Mouse (Mus musculus): ENCODE data around the gene Zfp39. TPM values are rescaled to one million over a fixed set of nuclear protein-coding genes. Genes with fewer than 3 reads are reported as not detected.

The Zfp39 gene
- polyA plus RNA-seq, 1 experiment = 5.4 TPM

- TF ChIP-seq POLR2A (IDR thresholded peaks at IDR 0.05; ENCODE audit: borderline replicate concordance, insufficient read depth, low read length) (no peak), CTCF (IDR thresholded peaks at IDR 0.05; ENCODE audit: borderline replicate concordance, insufficient read depth, low read depth, low read length) (no peak)
- WGBS = 91% methylated on average over 3 of the region's 3 CpGs
- Histone ChIP-seq H3K27ac (ENCODE audit: insufficient read depth, low read length) (no peak overlapping the region), H3K4me1 (ENCODE audit: control insufficient read depth, insufficient read depth, low read length) (no peaks in the 10 kb centered on the region; the same call in 1 of the 2 replicates), H3K4me3 (replicated peaks; ENCODE audit: insufficient read depth, low read depth, low read length) (no peak overlapping the region), H3K27me3 (ENCODE audit: control insufficient read depth, insufficient read depth, low read length) (no peaks in the 10 kb centered on the region)
- DNase-seq = no peak
Measured at GRCm38 (mm10) chr11:58930254-58930653, 26.2 kb upstream of the Zfp39 start.

- no peak overlapping the region for H3K4me3 ChIP-seq (replicated peaks; ENCODE audit: insufficient read depth, low read depth, low read length)
- no peaks in the 10 kb centered on the region; the same call in 1 of the 2 replicates for H3K4me1 ChIP-seq (ENCODE audit: control insufficient read depth, insufficient read depth, low read length)
- DNase-seq = no peak
- TF ChIP-seq POLR2A (IDR thresholded peaks at IDR 0.05; ENCODE audit: borderline replicate concordance, insufficient read depth, low read length) = no peak
- TF ChIP-seq CTCF (IDR thresholded peaks at IDR 0.05; ENCODE audit: borderline replicate concordance, insufficient read depth, low read depth, low read length) = no peak
- no peak overlapping the region for H3K27ac ChIP-seq (ENCODE audit: insufficient read depth, low read length)
- no peaks in the 10 kb centered on the region for H3K27me3 ChIP-seq (ENCODE audit: control insufficient read depth, insufficient read depth, low read length)
- 50% methylated on average over 3 of the region's 3 CpGs for WGBS
Measured at GRCm38 (mm10) chr11:58929641-58930040, 25.6 kb upstream of the Zfp39 start.

GRCm38 (mm10) chr11:58929055-58929454, 25.0 kb upstream of the Zfp39 start:
- TF ChIP-seq CTCF (IDR thresholded peaks at IDR 0.05; ENCODE audit: borderline replicate concordance, insufficient read depth, low read depth, low read length) (no peak), POLR2A (IDR thresholded peaks at IDR 0.05; ENCODE audit: borderline replicate concordance, insufficient read depth, low read length) (no peak)
- Histone ChIP-seq H3K4me3 (replicated peaks; ENCODE audit: insufficient read depth, low read depth, low read length) (no peak overlapping the region), H3K27me3 (ENCODE audit: control insufficient read depth, insufficient read depth, low read length) (no peaks in the 10 kb centered on the region), H3K4me1 (ENCODE audit: control insufficient read depth, insufficient read depth, low read length) (no peaks in the 10 kb centered on the region; the same call in 1 of the 2 replicates), H3K27ac (ENCODE audit: insufficient read depth, low read length) (no peak overlapping the region)
- no peak for DNase-seq
- WGBS = 82% methylated on average over 4 of the region's 4 CpGs

- 33% methylated on average over 20 of the region's 20 CpGs for WGBS
- H3K4me1 ChIP-seq (ENCODE audit: control insufficient read depth, insufficient read depth, low read length) = no peaks in the 10 kb centered on the region; the same call in 1 of the 2 replicates
- DNase-seq = peak; percentile 51 to 65
- TF ChIP-seq CTCF (IDR thresholded peaks at IDR 0.05; ENCODE audit: borderline replicate concordance, insufficient read depth, low read depth, low read length) (peak; percentile 77), POLR2A (IDR thresholded peaks at IDR 0.05; ENCODE audit: borderline replicate concordance, insufficient read depth, low read length) (no peak)
- H3K27me3 ChIP-seq (ENCODE audit: control insufficient read depth, insufficient read depth, low read length) = no peaks in the 10 kb centered on the region
- H3K27ac ChIP-seq (ENCODE audit: insufficient read depth, low read length) = no peak overlapping the region
- H3K4me3 ChIP-seq (replicated peaks; ENCODE audit: insufficient read depth, low read depth, low read length) = peak overlapping the region; percentile 39
Measured at GRCm38 (mm10) chr11:58927790-58928651, 24.0 kb upstream of the Zfp39 start.

GRCm38 (mm10) chr11:58927053-58927452, 23.0 kb upstream of the Zfp39 start:
- H3K27me3 ChIP-seq (ENCODE audit: control insufficient read depth, insufficient read depth, low read length) = no peaks in the 10 kb centered on the region
- TF ChIP-seq CTCF (IDR thresholded peaks at IDR 0.05; ENCODE audit: borderline replicate concordance, insufficient read depth, low read depth, low read length) = no peak
- TF ChIP-seq POLR2A (IDR thresholded peaks at IDR 0.05; ENCODE audit: borderline replicate concordance, insufficient read depth, low read length) = no peak
- no peak for DNase-seq
- H3K27ac ChIP-seq (ENCODE audit: insufficient read depth, low read length) = no peak overlapping the region
- H3K4me1 ChIP-seq (ENCODE audit: control insufficient read depth, insufficient read depth, low read length) = no peaks in the 10 kb centered on the region; the same call in 1 of the 2 replicates
- H3K4me3 ChIP-seq (replicated peaks; ENCODE audit: insufficient read depth, low read depth, low read length) = no peak overlapping the region
- 94% methylated on average over 2 of the region's 2 CpGs for WGBS

GRCm38 (mm10) chr11:58926651-58927050, 22.6 kb upstream of the Zfp39 start:
- TF ChIP-seq CTCF (IDR thresholded peaks at IDR 0.05; ENCODE audit: borderline replicate concordance, insufficient read depth, low read depth, low read length) (no peak), POLR2A (IDR thresholded peaks at IDR 0.05; ENCODE audit: borderline replicate concordance, insufficient read depth, low read length) (no peak)
- H3K27ac ChIP-seq (ENCODE audit: insufficient read depth, low read length) = no peak overlapping the region
- 95% methylated on average over 2 of the region's 3 CpGs for WGBS
- no peak overlapping the region for H3K4me3 ChIP-seq (replicated peaks; ENCODE audit: insufficient read depth, low read depth, low read length)
- DNase-seq = no peak
- H3K27me3 ChIP-seq (ENCODE audit: control insufficient read depth, insufficient read depth, low read length) = no peaks in the 10 kb centered on the region
- no peaks in the 10 kb centered on the region; the same call in 1 of the 2 replicates for H3K4me1 ChIP-seq (ENCODE audit: control insufficient read depth, insufficient read depth, low read length)

- Histone ChIP-seq H3K4me1 (ENCODE audit: control insufficient read depth, insufficient read depth, low read length) (no peaks in the 10 kb centered on the region; the same call in 1 of the 2 replicates), H3K27me3 (ENCODE audit: control insufficient read depth, insufficient read depth, low read length) (no peaks in the 10 kb centered on the region), H3K4me3 (replicated peaks; ENCODE audit: insufficient read depth, low read depth, low read length) (no peak overlapping the region), H3K27ac (ENCODE audit: insufficient read depth, low read length) (no peak overlapping the region)
- DNase-seq = no peak
- WGBS = 84% methylated on average over 9 of the region's 9 CpGs
- TF ChIP-seq POLR2A (IDR thresholded peaks at IDR 0.05; ENCODE audit: borderline replicate concordance, insufficient read depth, low read length) (no peak), CTCF (IDR thresholded peaks at IDR 0.05; ENCODE audit: borderline replicate concordance, insufficient read depth, low read depth, low read length) (no peak)
Measured at GRCm38 (mm10) chr11:58922420-58922819, 18.4 kb upstream of the Zfp39 start.

- H3K4me1 ChIP-seq (ENCODE audit: control insufficient read depth, insufficient read depth, low read length) = peaks cover 4% of the 10 kb centered on the region; the same call in 1 of the 2 replicates
- H3K4me3 ChIP-seq (replicated peaks; ENCODE audit: insufficient read depth, low read depth, low read length) = no peak overlapping the region
- TF ChIP-seq CTCF (IDR thresholded peaks at IDR 0.05; ENCODE audit: borderline replicate concordance, insufficient read depth, low read depth, low read length) = no peak
- no peak for TF ChIP-seq POLR2A (IDR thresholded peaks at IDR 0.05; ENCODE audit: borderline replicate concordance, insufficient read depth, low read length)
- no peak overlapping the region for H3K27ac ChIP-seq (ENCODE audit: insufficient read depth, low read length)
- WGBS = 70% methylated on average over 5 of the region's 5 CpGs
- H3K27me3 ChIP-seq (ENCODE audit: control insufficient read depth, insufficient read depth, low read length) = no peaks in the 10 kb centered on the region
- no peak for DNase-seq
Measured at GRCm38 (mm10) chr11:58918759-58919158, 14.7 kb upstream of the Zfp39 start.
